Mouse (Mus musculus) stomach, embryonic 16.5 days (tissue): ENCODE measurements at regions not wholly inside any gene's neighbourhood (a gene's known extent, or its start where the extent isn't known, plus 50 kb on each side); places are given as distances from the start of the nearest gene placed in this dataset.

ENCODE experiments used
- ATAC-seq: fragments of 200-750 bp; cut with Nextera tagmentation; 2 replicates; pipeline ENCODE4 v1.8.0; 2017; ENCODE audit warnings: moderate number of reproducible peaks, moderate TSS enrichment; ENCODE audit not compliant: insufficient read depth, low FRiP score
- H3K27ac ChIP-seq: fragments of 300-500 bp; sonication (generic); 2 replicates; pipeline ENCODE4 v1.5.1; 2014; ENCODE audit warnings: low read length
- H3K27me3 ChIP-seq: fragments of 300-500 bp; sonication (generic); 2 replicates; pipeline ENCODE4 v1.6.1; 2014; ENCODE audit warnings: low read length, control low read depth, mixed read lengths; ENCODE audit not compliant: control insufficient read depth, insufficient read depth
- H3K36me3 ChIP-seq: fragments of 300-500 bp; sonication (generic); 2 replicates; pipeline ENCODE4 v1.6.1; 2014; ENCODE audit warnings: low read length; ENCODE audit not compliant: control insufficient read depth, insufficient read depth
- H3K4me1 ChIP-seq: fragments of 300-500 bp; sonication (generic); 2 replicates; pipeline ENCODE4 v1.6.1; 2014; ENCODE audit warnings: low read length, control low read depth, mixed read lengths; ENCODE audit not compliant: control insufficient read depth, insufficient read depth
- H3K4me2 ChIP-seq: fragments of 300-500 bp; sonication (generic); 2 replicates; pipeline ENCODE4 v1.6.1; 2014; ENCODE audit warnings: low read depth, low read length, mixed read lengths
- H3K4me3 ChIP-seq: fragments of 300-500 bp; sonication (generic); replicated peaks from 2 replicates; pipeline ENCODE4 v1.5.1; 2014; ENCODE audit warnings: mild to moderate bottlenecking, low read length
- H3K9ac ChIP-seq: fragments of 300-500 bp; sonication (generic); 2 replicates; pipeline ENCODE4 v1.6.1; 2014; ENCODE audit warnings: low read length
- H3K9me3 ChIP-seq: fragments of 300-500 bp; sonication (generic); replicated peaks from 2 replicates; pipeline ENCODE4 v1.6.1; 2016; ENCODE audit warnings: low read length, control low read depth; ENCODE audit not compliant: control insufficient read depth
- WGBS: fragments of 180-500 bp; shearing (Covaris S2); extraction: QIAGEN DNeasy Blood & Tissue Kit; methylation state at CpG from one replicate; pipeline ENCODE4 v1.1.7; 2014; 5-methylcytosine and 5-hydroxymethylcytosine counted together

DNA sequence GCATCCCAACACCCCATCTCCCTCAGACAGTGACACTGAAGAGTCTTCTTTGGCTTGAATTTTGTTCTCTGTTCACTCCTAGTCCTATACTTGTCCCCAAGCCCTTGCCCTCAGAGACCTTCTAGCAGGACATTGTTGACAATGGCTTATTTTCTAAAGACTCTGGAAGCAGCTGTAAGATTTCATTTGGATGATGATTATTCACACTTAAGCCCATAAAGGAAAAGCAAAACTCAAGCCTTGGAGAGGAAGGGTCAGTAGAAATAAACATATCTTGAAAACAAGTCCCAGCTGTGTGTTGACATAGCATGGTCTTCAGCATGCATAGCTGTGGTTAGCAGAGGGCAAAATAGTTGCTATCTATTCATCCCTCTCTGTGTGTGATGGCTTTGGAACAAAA, 59.9 kb upstream of the Cdh11 start:
- ATAC-seq = 0 out of 2 replicates have a peak, but pooled peaks have one; percentile 60
- H3K27ac ChIP-seq = no peak overlapping the region

DNA sequence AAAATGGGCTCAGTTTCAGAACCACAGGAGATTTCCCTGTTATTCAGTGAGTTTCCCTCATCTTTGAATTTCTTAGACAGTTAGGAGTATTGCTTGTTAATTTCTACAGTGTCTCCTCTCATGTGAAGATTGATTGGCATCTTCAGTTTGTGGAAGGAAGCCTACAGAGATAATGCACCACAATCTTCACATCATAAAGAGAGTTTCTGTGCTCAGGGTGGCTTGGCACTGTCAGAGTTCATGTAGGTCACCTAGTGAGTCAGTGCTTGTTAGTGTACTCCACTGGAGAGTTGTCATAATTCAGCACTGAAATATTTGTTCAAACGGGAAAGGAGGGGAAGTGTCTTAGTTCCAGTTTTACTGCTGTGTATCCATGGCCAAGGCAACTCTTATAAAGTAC, 74.6 kb upstream of the Cdh11 start:
- no peaks in the 10 kb centered on the region for H3K36me3 ChIP-seq
- H3K4me3 ChIP-seq = no peak overlapping the region
- H3K4me1 ChIP-seq = no peaks in the 10 kb centered on the region
- no peaks in the 10 kb centered on the region for H3K9me3 ChIP-seq
- 72% methylated on average over 1 of the region's 1 CpGs for WGBS
- H3K27me3 ChIP-seq = no peaks in the 10 kb centered on the region
- H3K4me2 ChIP-seq = no peak overlapping the region
- H3K27ac ChIP-seq = no peak overlapping the region
- H3K9ac ChIP-seq = no peak overlapping the region
- no peak for ATAC-seq

More for the DNA sequence above, 59.9 kb upstream of the Cdh11 start:
- Histone ChIP-seq H3K4me1 (no peaks in the 10 kb centered on the region), H3K36me3 (no peaks in the 10 kb centered on the region), H3K27me3 (no peaks in the 10 kb centered on the region), H3K4me3 (no peak overlapping the region), H3K9ac (no peak overlapping the region), H3K9me3 (no peaks in the 10 kb centered on the region), H3K4me2 (no peak overlapping the region)

DNA sequence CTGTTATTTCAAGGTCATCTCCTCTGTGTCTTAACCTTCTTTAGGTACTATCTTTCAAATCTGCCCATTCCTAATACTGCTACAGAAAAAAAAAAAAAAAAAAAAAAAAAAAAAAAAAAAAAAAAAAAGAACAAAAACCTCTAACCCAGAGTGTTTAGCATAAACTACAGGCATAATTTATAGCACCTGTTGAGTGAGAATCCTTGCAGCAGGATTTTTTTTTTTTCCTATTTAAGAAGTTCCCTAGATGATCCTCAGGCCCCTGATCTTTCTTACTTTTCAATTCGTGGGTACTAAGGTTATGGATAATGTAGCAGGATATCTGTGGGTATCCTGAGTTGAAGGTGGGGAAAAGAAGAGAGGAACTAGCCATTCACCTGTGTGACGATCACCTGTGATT, 114.1 kb upstream of the Cdh11 start:
- no peak overlapping the region for H3K4me2 ChIP-seq
- no peak for ATAC-seq
- WGBS = 78% methylated on average over 2 of the region's 2 CpGs
- H3K4me1 ChIP-seq = no peaks in the 10 kb centered on the region; the same call in 1 of the 2 replicates
- no peaks in the 10 kb centered on the region for H3K27me3 ChIP-seq
- no peak overlapping the region for H3K4me3 ChIP-seq
- H3K27ac ChIP-seq = no peak overlapping the region
- H3K36me3 ChIP-seq = no peaks in the 10 kb centered on the region
- H3K9ac ChIP-seq = no peak overlapping the region
- no peaks in the 10 kb centered on the region for H3K9me3 ChIP-seq

DNA sequence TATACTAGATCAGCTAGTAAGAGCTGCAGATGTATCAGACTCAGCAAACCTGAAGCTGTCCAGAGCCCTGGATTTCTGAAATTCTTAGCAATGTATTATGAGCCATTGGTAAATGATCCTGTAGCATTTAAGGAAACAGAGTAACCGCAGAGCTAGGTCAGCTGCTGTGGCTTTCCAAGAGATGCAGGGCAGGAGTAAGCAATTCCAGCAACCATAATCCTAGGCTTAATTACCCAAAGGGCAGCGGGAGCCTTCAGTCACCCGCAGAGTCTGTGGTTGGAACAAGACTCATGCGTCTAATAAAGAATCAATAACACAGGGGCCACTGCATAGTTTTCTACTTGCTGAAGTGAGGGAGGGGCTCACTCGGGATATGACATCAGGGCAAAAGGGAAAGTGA, 115.2 kb upstream of the Cdh11 start:
- no peak overlapping the region for H3K9ac ChIP-seq
- no peaks in the 10 kb centered on the region for H3K36me3 ChIP-seq
- WGBS = 34% methylated on average over 5 of the region's 5 CpGs
- H3K27me3 ChIP-seq = no peaks in the 10 kb centered on the region
- no peaks in the 10 kb centered on the region for H3K9me3 ChIP-seq
- H3K4me2 ChIP-seq = no peak overlapping the region
- H3K4me3 ChIP-seq = no peak overlapping the region
- no peak overlapping the region for H3K27ac ChIP-seq
- no peaks in the 10 kb centered on the region; the same call in 1 of the 2 replicates for H3K4me1 ChIP-seq
- ATAC-seq = no peak

DNA sequence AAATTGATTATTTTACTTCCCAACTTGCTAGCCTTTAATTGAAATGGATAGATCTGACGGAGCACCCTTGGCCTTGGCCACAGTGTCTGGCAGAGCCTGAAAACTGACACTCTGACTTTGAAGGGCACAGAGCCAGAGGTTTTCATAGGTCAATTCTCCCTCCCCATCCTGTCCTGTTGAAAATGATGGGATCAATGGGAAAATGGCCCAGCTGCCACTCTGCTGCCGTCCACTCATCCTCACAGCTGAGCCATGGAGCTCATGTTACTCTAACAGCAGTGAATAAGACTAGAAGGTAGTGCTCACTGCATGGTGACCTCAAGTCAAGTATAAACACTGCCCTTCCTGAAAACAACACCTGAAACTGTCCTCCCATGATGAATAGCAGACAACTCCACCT, 122.0 kb upstream of the Cdh11 start:
- 59% methylated on average over 2 of the region's 2 CpGs for WGBS
- Histone ChIP-seq H3K4me2 (no peak overlapping the region), H3K4me1 (no peaks in the 10 kb centered on the region), H3K36me3 (no peaks in the 10 kb centered on the region), H3K9ac (no peak overlapping the region), H3K27me3 (no peaks in the 10 kb centered on the region), H3K9me3 (no peaks in the 10 kb centered on the region), H3K4me3 (no peak overlapping the region), H3K27ac (no peak overlapping the region)
- ATAC-seq = no peak

DNA sequence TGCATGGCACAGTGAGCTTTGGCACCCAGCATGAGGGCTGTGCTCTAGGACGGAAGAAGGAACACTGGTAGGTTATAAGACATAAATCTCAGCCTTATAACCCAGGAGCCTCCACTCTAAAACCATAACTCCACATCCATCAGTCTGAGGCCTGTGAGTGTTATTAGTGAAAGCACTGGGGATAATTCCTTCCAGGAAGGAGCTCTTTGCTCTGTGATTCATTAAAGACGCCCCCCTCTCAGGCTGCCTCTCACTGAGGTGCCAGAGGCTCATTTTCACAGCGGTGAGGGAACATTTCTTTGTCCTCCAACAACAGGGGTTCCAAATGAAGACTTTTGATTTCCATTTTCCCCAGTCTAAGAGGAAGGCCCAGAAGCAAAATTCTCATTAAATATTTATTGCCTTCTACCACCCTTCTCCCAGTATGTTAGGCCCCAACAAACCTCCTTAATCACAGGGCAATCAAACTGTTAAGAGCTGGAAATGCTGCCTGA, 145.9 kb upstream of the Cdh11 start:
- Histone ChIP-seq H3K4me3 (no peak overlapping the region), H3K36me3 (no peaks in the 10 kb centered on the region), H3K27ac (no peak overlapping the region), H3K27me3 (no peaks in the 10 kb centered on the region), H3K4me1 (no peaks in the 10 kb centered on the region), H3K9ac (no peak overlapping the region), H3K4me2 (no peak overlapping the region), H3K9me3 (no peaks in the 10 kb centered on the region)
- ATAC-seq = no peak
- 43% methylated on average over 3 of the region's 3 CpGs for WGBS

DNA sequence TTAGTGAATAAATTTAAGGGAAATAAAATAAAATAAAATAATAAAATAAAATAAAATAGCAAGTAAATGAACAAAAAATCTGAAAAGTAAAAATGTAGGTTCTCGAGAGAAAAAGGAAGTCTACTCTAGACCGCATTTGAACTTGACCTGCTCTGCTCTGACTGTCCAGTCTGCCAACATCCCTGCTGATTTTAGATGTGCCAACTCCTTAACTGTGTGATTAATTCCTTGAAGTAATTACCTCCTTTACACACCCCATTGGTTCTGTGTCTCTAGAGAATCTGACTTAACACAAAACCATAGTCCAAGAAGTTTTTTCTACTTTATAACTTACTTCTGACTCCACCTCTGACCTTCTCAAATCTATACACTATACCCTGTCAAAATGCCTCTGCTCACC, 153.3 kb upstream of the Cdh11 start:
- H3K4me3 ChIP-seq = no peak overlapping the region
- H3K9me3 ChIP-seq = no peaks in the 10 kb centered on the region
- H3K4me1 ChIP-seq = no peaks in the 10 kb centered on the region
- H3K36me3 ChIP-seq = no peaks in the 10 kb centered on the region
- no peak overlapping the region for H3K4me2 ChIP-seq
- WGBS = 91% methylated on average over 2 of the region's 2 CpGs
- no peak overlapping the region for H3K27ac ChIP-seq
- no peak overlapping the region for H3K9ac ChIP-seq
- H3K27me3 ChIP-seq = no peaks in the 10 kb centered on the region
- no peak for ATAC-seq

DNA sequence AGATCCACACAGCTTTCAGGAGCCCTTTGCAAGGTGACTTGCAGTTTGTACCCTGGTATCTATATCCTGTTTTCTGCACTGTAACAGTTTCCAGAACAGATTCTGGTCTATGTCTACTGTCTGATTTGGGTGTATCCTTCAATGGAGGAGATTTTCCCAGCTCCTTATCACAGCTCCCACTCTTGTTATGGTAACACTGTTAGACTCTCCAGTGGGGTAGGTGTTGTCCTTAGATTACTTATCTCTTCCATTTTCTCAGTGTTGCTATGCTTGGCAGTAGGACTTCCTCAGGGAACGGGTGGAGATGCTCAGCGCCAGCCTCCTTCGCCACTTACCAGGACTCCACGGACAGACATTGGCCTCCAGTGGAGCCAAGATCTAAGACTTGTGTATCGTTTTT, 160.1 kb upstream of the Cdh11 start:
- Histone ChIP-seq H3K9me3 (no peaks in the 10 kb centered on the region), H3K27ac (no peak overlapping the region), H3K36me3 (no peaks in the 10 kb centered on the region), H3K4me2 (no peak overlapping the region), H3K4me1 (no peaks in the 10 kb centered on the region), H3K27me3 (no peaks in the 10 kb centered on the region), H3K9ac (no peak overlapping the region), H3K4me3 (no peak overlapping the region)
- ATAC-seq = no peak
- WGBS = 82% methylated on average over 5 of the region's 5 CpGs

DNA sequence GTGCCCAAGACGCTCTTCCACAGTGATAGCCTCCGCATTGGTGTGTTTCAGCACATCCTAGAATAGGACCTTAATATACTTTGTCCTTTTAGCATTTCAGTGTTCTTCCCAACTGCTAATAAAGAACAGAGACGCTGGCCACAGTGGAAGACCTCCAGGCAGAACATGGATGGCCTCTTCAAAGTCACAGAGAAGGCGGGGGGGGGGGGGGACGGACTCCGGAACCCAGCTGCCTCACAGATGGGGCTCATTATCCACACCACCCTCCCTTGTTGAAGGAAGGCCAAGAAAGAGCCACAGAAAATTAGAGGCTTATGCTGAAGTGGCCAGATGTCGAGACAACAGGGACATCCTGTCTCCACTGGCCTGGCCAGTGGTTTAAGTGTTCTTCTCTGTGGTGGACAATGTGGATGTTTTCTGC, 192.7 kb upstream of the Cdh11 start:
- Histone ChIP-seq H3K27ac (no peak overlapping the region), H3K27me3 (no peaks in the 10 kb centered on the region), H3K36me3 (no peaks in the 10 kb centered on the region), H3K4me3 (no peak overlapping the region), H3K4me1 (no peaks in the 10 kb centered on the region), H3K4me2 (no peak overlapping the region), H3K9ac (no peak overlapping the region), H3K9me3 (no peaks in the 10 kb centered on the region)
- 67% methylated on average over 7 of the region's 7 CpGs for WGBS
- peak; percentile 56; the same call in 1 of the 2 replicates for ATAC-seq
